Mouse (Mus musculus): ENCODE data around the gene Lhx8.

Gene Lhx8

GRCm38 (mm10) chr3:154330181-154331002 is at the start of gene Lhx8:
Gene Lhx8 (minus strand): TSS chr3:154330659.
- DNase-seq, result peak; percentile 26 to 51

- DNase-seq, result peak; percentile 53 to 68
These were observed 43.1 kb upstream of the Lhx8 start for GRCm38 (mm10) chr3:154373536-154373935.

- DNase-seq, result no peak
These were observed 42.2 kb upstream of the Lhx8 start for GRCm38 (mm10) chr3:154372688-154373087.

GRCm38 (mm10) chr3:154367327-154367726 is 36.9 kb upstream of the Lhx8 start:
- DNase-seq, result peak; percentile 43

- peak; percentile 47 to 50 for DNase-seq
These were observed 34.2 kb upstream of the Lhx8 start for GRCm38 (mm10) chr3:154364604-154365209.

GRCm38 (mm10) chr3:154363507-154363906 is 33.0 kb upstream of the Lhx8 start:
- no peak for DNase-seq

- DNase-seq, result no peak
These were observed 28.8 kb upstream of the Lhx8 start for GRCm38 (mm10) chr3:154359231-154359630.

- no peak for DNase-seq
These were observed 9.9 kb upstream of the Lhx8 start for GRCm38 (mm10) chr3:154340294-154340914.

GRCm38 (mm10) chr3:154339649-154340260 is 9.3 kb upstream of the Lhx8 start:
- no peak for DNase-seq

- no peak for DNase-seq
These were observed 4.3 kb upstream of the Lhx8 start for GRCm38 (mm10) chr3:154334806-154335205.

GRCm38 (mm10) chr3:154333401-154333999 is 3.0 kb upstream of the Lhx8 start:
- DNase-seq, result peak in 1 of 2 experiments; percentile 16

GRCm38 (mm10) chr3:154332941-154333340 is 2.5 kb upstream of the Lhx8 start:
- peak; percentile 15 to 27 for DNase-seq

- peak; percentile 35 to 47 for DNase-seq
These were observed 1.7 kb upstream of the Lhx8 start for GRCm38 (mm10) chr3:154332213-154332530.

- DNase-seq, result peak; percentile 25 to 43
These were observed 1.2 kb upstream of the Lhx8 start for GRCm38 (mm10) chr3:154331506-154332212.

GRCm38 (mm10) chr3:154331003-154331340 is 513 bp upstream of the Lhx8 start:
- no peak for DNase-seq

- peak; percentile 39 to 62 for DNase-seq
These were observed 907 bp downstream of the Lhx8 start for GRCm38 (mm10) chr3:154329323-154330180.

GRCm38 (mm10) chr3:154328721-154329322 is 1.6 kb downstream of the Lhx8 start:
- peak in 1 of 2 experiments; percentile 51 for DNase-seq

GRCm38 (mm10) chr3:154327883-154328720 is 2.4 kb downstream of the Lhx8 start:
- DNase-seq, result peak; percentile 38 to 44

- peak in 1 of 2 experiments; percentile 27 for DNase-seq
These were observed 3.2 kb downstream of the Lhx8 start for GRCm38 (mm10) chr3:154327110-154327882.
